Comparison of ENCODE assay signal across 8 mouse cellular contexts in genomic region chr11:83298225-83299195, GRCm38 (mm10). TPM values are rescaled to one million over a fixed set of nuclear protein-coding genes. Genes with fewer than 3 reads are reported as not detected.
DNase-seq lines count a peak whose midpoint lies in the region; ATAC-seq and TF ChIP-seq lines count a peak whose summit lies in the region.

Gene Ap2b1 (plus strand): TSS chr11:83299024.

- peak within 1 kb of the TSS; percentile 81 for H3K9ac ChIP-seq in ES-Bruce4 (ENCODE audit: low read depth, poor library complexity, severe bottlenecking)
- peak within 1 kb of the TSS; percentile 81 for H3K9ac ChIP-seq in forebrain, embryonic 14.5 days (ENCODE audit: low read length)
- peak within 1 kb of the TSS; percentile 87 for H3K9ac ChIP-seq in neural tube, embryonic 15.5 days (replicated peaks)

- peak; percentile 88 for ATAC-seq in cerebellum, adult (ENCODE audit: insufficient number of reproducible peaks, low FRiP score, low TSS enrichment)
- peak; percentile 94 for ATAC-seq in forebrain, embryonic 14.5 days
- peak; percentile 92 for ATAC-seq in neural tube, embryonic 15.5 days (ENCODE audit: low FRiP score)

- peaks cover 31% of the 10 kb centered on the region for H3K36me3 ChIP-seq in ES-Bruce4 (ENCODE audit: control insufficient read depth, insufficient read depth, low read length, poor library complexity, severe bottlenecking)
- H3K36me3 ChIP-seq in forebrain, embryonic 14.5 days (ENCODE audit: control insufficient read depth, insufficient read depth, low read length), result peaks cover 16% of the 10 kb centered on the region
- peaks cover 14% of the 10 kb centered on the region for H3K36me3 ChIP-seq in neural tube, embryonic 15.5 days

- H3K27ac ChIP-seq in ES-Bruce4 (ENCODE audit: insufficient read depth, low read length), result peak within 1 kb of the TSS; percentile 57
- H3K27ac ChIP-seq in forebrain, embryonic 14.5 days (ENCODE audit: low read depth, low read length), result peak within 1 kb of the TSS; percentile 89
- peak within 1 kb of the TSS; percentile 93 for H3K27ac ChIP-seq in neural tube, embryonic 15.5 days (replicated peaks)

- peak within 1 kb of the TSS; percentile 90 for H3K4me2 ChIP-seq in forebrain, embryonic 14.5 days (ENCODE audit: low read length)
- H3K4me2 ChIP-seq in neural tube, embryonic 15.5 days, result peak within 1 kb of the TSS; percentile 74

- DNase-seq in forebrain, embryonic 14.5 days (ENCODE audit: low spot score), result peak; percentile 98
- peak; percentile 89 to 92 for DNase-seq in heart, postnatal 14 days
- peak; percentile 95 for DNase-seq in layer of hippocampus, adult 11-12 months (ENCODE audit: low spot score)
- DNase-seq in lung, adult 18-20 months, result peak; percentile 96
- peak; percentile 92 for DNase-seq in testis, postnatal 14 days (ENCODE audit: low spot score)

- 0 out of 2 replicates have a peak, but pooled peaks have one; percentile 47 for TF ChIP-seq EP300 in ES-Bruce4 (IDR thresholded peaks at IDR 0.05; ENCODE audit: insufficient read depth, low read depth, low read length)

- WGBS in forebrain, embryonic 14.5 days, result 3% methylated on average over 56 of the region's 56 CpGs
- WGBS in neural tube, embryonic 15.5 days, result 2% methylated on average over 56 of the region's 56 CpGs

- H3K27me3 ChIP-seq in ES-Bruce4 (ENCODE audit: control insufficient read depth, insufficient read depth, low read length, poor library complexity, severe bottlenecking), result no peaks in the 10 kb centered on the region
- no peaks in the 10 kb centered on the region for H3K27me3 ChIP-seq in forebrain, embryonic 14.5 days (replicated peaks; ENCODE audit: control insufficient read depth, insufficient read depth, low read length)
- H3K27me3 ChIP-seq in neural tube, embryonic 15.5 days (replicated peaks), result no peaks in the 10 kb centered on the region

- H3K4me3 ChIP-seq in ES-Bruce4 (ENCODE audit: low read depth, low read length), result peak within 1 kb of the TSS; percentile 61
- peak within 1 kb of the TSS; percentile 69 for H3K4me3 ChIP-seq in forebrain, embryonic 14.5 days (ENCODE audit: low read depth, low read length)
- peak within 1 kb of the TSS; percentile 74 for H3K4me3 ChIP-seq in neural tube, embryonic 15.5 days (replicated peaks)

- TF ChIP-seq CTCF in ES-Bruce4 (IDR thresholded peaks at IDR 0.05; ENCODE audit: low read depth, low read length), result no peak

- peaks cover 2% of the 10 kb centered on the region for H3K4me1 ChIP-seq in ES-Bruce4 (ENCODE audit: control insufficient read depth, insufficient read depth, low read length)
- peaks cover 14% of the 10 kb centered on the region for H3K4me1 ChIP-seq in forebrain, embryonic 14.5 days (ENCODE audit: control insufficient read depth, insufficient read depth, low read length)
- peaks cover 50% of the 10 kb centered on the region for H3K4me1 ChIP-seq in neural tube, embryonic 15.5 days

- intact Hi-C loops in heart, postnatal 14 days (cut with DNase I), result no loop called here

- H3K9me3 ChIP-seq in ES-Bruce4 (replicated peaks; ENCODE audit: control insufficient read depth, insufficient read depth, low read length, poor library complexity, severe bottlenecking), result no peaks in the 10 kb centered on the region
- no peaks in the 10 kb centered on the region for H3K9me3 ChIP-seq in forebrain, embryonic 14.5 days (replicated peaks; ENCODE audit: control insufficient read depth, low read length)
- H3K9me3 ChIP-seq in neural tube, embryonic 15.5 days (replicated peaks), result no peaks in the 10 kb centered on the region

- peak; percentile 92 for TF ChIP-seq POLR2A in ES-Bruce4 (IDR thresholded peaks at IDR 0.05; ENCODE audit: insufficient read depth, low read length)

RNA-seq across cellular contexts. Expression of gene Ap2b1, which starts in this region (rescaled TPM):
- polyA plus RNA-seq in ES-Bruce4 (2011; ENCODE audit: insufficient read depth, insufficient read length, low read depth, missing spikeins), result 190 and 196 TPM in 2 replicates
- polyA plus RNA-seq in forebrain, embryonic 14.5 days (2014; fragmentation: Nextera tagmentation; extraction: Ambion mirVana), result 107 and 139 TPM in 2 replicates
- total RNA-seq in heart, postnatal 14 days (2021), result 10 to 100 TPM; 52.6 to 58.6 TPM
- 100 and 101 TPM in 2 replicates for polyA plus RNA-seq in neural tube, embryonic 15.5 days (2015; fragmentation: Nextera tagmentation; extraction: Ambion mirVana)

Comparison
In these comparisons a context has a peak if more than half of its experiments do, and no peak if none do; other contexts are left out.
1. Peak in every context shown above with its lines: DNase-seq, ATAC-seq, H3K4me3 ChIP-seq and H3K27ac ChIP-seq.